ENCODE assay signal across 8 mouse cellular contexts in the genomic region with DNA sequence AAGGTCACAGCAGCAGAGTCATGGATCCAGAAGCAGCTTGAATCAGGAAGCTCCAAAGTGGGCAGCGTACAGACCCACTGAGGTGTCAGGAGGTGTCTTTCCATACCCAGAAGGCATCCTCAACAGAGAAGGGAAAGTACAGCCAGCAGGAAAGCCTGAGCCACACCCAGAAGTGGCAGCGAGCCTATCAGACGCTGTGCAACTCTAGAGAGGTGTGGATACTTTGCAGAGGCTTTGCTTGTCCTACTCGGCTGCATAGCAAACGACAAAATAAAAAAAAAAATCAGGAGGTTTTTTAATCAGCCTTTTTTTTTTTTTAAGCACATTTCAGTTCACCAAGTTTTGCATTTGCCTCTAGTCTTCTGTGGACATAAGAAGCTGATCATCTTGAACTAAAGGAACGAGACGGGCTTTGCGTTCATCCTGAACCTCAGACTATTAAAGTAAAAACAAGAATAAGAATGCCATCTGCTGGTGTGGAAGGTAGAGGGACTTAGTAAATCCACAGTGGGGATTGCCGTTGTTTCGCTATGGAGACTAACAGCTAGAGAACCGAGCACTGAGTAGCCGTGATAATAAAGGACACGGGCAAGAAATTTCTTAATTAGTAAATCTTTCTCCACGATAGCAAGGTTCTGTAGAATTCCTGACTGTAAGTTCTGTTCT.
A peak's percentile ranks its signal among the peaks of the same experiment; 100 is the strongest.
DNase-seq lines count a peak whose midpoint lies in the region; ATAC-seq and TF ChIP-seq lines count a peak whose summit lies in the region.

No protein-coding gene starts in this region.

- H3K4me1 ChIP-seq in embryonic facial prominence, embryonic 11.5 days (ENCODE audit: control insufficient read depth, insufficient read depth, low read length) = no peaks in the 10 kb centered on the region
- 0 out of 2 replicates have a peak, but pooled peaks cover 3% of the 10 kb centered on the region for H3K4me1 ChIP-seq in midbrain, embryonic 15.5 days
- no peaks in the 10 kb centered on the region for H3K4me1 ChIP-seq in liver, postnatal 0 days (ENCODE audit: insufficient read depth)

- H3K36me3 ChIP-seq in embryonic facial prominence, embryonic 11.5 days (replicated peaks; ENCODE audit: control insufficient read depth, insufficient read depth, low read depth, low read length) = no peaks in the 10 kb centered on the region
- H3K36me3 ChIP-seq in midbrain, embryonic 15.5 days (replicated peaks) = no peaks in the 10 kb centered on the region
- no peaks in the 10 kb centered on the region for H3K36me3 ChIP-seq in liver, postnatal 0 days (replicated peaks; ENCODE audit: insufficient read depth, low read length)

- peak; percentile 46 for DNase-seq in adrenal gland, postnatal 14 days
- DNase-seq in adrenal gland, adult 18-20 months (ENCODE audit: low spot score in 2 of 2) = no peak
- peak; percentile 8 for DNase-seq in left cerebral cortex, adult 11 months (ENCODE audit: low spot score)
- DNase-seq in left cerebral cortex, adult 8-10 months (ENCODE audit: low spot score in 2 of 2) = no peak
- peak; percentile 37 for DNase-seq in embryonic facial prominence, embryonic 11.5 days (ENCODE audit: low spot score)
- DNase-seq in liver, postnatal 0 days = no peak

- no peak overlapping the region for H3K9ac ChIP-seq in embryonic facial prominence, embryonic 11.5 days (replicated peaks; ENCODE audit: low read length)
- no peak overlapping the region for H3K9ac ChIP-seq in midbrain, embryonic 15.5 days
- no peak overlapping the region for H3K9ac ChIP-seq in liver, postnatal 0 days (replicated peaks)

- no peak overlapping the region for H3K27ac ChIP-seq in embryonic facial prominence, embryonic 11.5 days (replicated peaks; ENCODE audit: low read depth, low read length)
- H3K27ac ChIP-seq in midbrain, embryonic 15.5 days = no peak overlapping the region
- H3K27ac ChIP-seq in liver, postnatal 0 days (ENCODE audit: low read depth) = no peak overlapping the region

- no peak for TF ChIP-seq CTCF in liver, postnatal 0 days (IDR thresholded peaks at IDR 0.05; ENCODE audit: low read depth)

- no peak for TF ChIP-seq EP300 in liver, postnatal 0 days (IDR thresholded peaks at IDR 0.05; ENCODE audit: low read depth)

- ATAC-seq in embryonic facial prominence, embryonic 11.5 days (replicated peaks; ENCODE audit: insufficient number of reproducible peaks, low FRiP score, low TSS enrichment, low read depth) = no peak
- no peak; the same call in 1 of the 2 replicates for ATAC-seq in midbrain, embryonic 15.5 days (replicated peaks)
- ATAC-seq in CD4-positive, CD25-positive, alpha-beta regulatory T cell, adult 4 months = no peak
- ATAC-seq in liver, postnatal 0 days = no peak

- no peak overlapping the region for H3K4me2 ChIP-seq in embryonic facial prominence, embryonic 11.5 days (ENCODE audit: low read depth, low read length)
- H3K4me2 ChIP-seq in midbrain, embryonic 15.5 days = peak overlapping the region; percentile 23; the same call in 1 of the 2 replicates
- H3K4me2 ChIP-seq in liver, postnatal 0 days (ENCODE audit: low read depth, low read length) = no peak overlapping the region

- H3K9me3 ChIP-seq in embryonic facial prominence, embryonic 11.5 days (replicated peaks; ENCODE audit: control insufficient read depth, low read length) = no peaks in the 10 kb centered on the region
- no peaks in the 10 kb centered on the region for H3K9me3 ChIP-seq in midbrain, embryonic 15.5 days
- no peaks in the 10 kb centered on the region for H3K9me3 ChIP-seq in liver, postnatal 0 days (ENCODE audit: low read length)

- whole genome bisulfite sequencing in embryonic facial prominence, embryonic 11.5 days = 44% methylated on average over 14 of the region's 14 CpGs
- 41% methylated on average over 14 of the region's 14 CpGs for WGBS in midbrain, embryonic 15.5 days
- 39% methylated on average over 14 of the region's 14 CpGs for WGBS in liver, postnatal 0 days (ENCODE audit: insufficient replicate concordance)

- H3K4me3 ChIP-seq in embryonic facial prominence, embryonic 11.5 days (ENCODE audit: low read depth, low read length) = no peak overlapping the region
- H3K4me3 ChIP-seq in midbrain, embryonic 15.5 days = no peak overlapping the region
- H3K4me3 ChIP-seq in liver, postnatal 0 days (ENCODE audit: low read depth, low read length) = no peak overlapping the region

- no peaks in the 10 kb centered on the region for H3K27me3 ChIP-seq in embryonic facial prominence, embryonic 11.5 days (ENCODE audit: control insufficient read depth, insufficient read depth, low read length)
- H3K27me3 ChIP-seq in midbrain, embryonic 15.5 days (replicated peaks) = no peaks in the 10 kb centered on the region
- no peaks in the 10 kb centered on the region for H3K27me3 ChIP-seq in liver, postnatal 0 days (ENCODE audit: insufficient read depth, low read length)

Comparison
In these comparisons a context has a peak if more than half of its experiments do, and no peak if none do; other contexts are left out.
1. DNase-seq: peak in adrenal gland, postnatal 14 days (single experiment), left cerebral cortex, adult 11 months (single experiment) and embryonic facial prominence, embryonic 11.5 days (single experiment); none in adrenal gland, adult 18-20 months (0 of 2), left cerebral cortex, adult 8-10 months (0 of 2) and liver, postnatal 0 days (single experiment).